Mouse (Mus musculus): Measurements from ENCODE around the gene Kmt2c.

DNA sequence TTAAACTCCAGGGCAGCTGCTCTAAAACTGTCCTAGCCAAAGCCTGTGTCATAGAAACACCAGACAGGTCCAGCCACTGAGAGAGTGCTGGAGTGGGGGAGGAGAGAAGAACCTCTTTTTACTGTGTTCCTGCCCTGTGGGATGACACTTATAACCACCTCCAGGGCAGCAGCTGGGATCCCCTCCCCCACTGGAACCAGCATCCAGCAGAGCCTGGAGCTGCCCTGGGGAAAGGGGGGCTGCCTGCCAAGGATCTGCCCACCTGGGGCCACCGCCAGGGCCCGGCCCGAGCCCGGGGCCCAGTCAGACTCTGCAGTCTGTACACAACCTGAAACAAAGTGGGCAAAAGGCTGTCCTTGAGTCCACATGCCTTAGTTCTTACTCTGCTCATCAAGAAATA lies 28.3 kb upstream of the Kmt2c start:
- no peak for TF ChIP-seq POLR2A (IDR thresholded peaks at IDR 0.05; ENCODE audit: insufficient read depth, low read depth, low read length)
- no peak for TF ChIP-seq CTCF (IDR thresholded peaks at IDR 0.05; ENCODE audit: insufficient read depth, low read depth, low read length)

Measured in olfactory bulb, adult 2 months (tissue).